Mouse (Mus musculus) erythroblast, embryonic 14.5 days (primary cell): Measurements from ENCODE around the gene Adamtsl1. TPM values are rescaled to one million over a fixed set of nuclear protein-coding genes. Genes with fewer than 3 reads are reported as not detected.

Experiments
- H3K27me3 ChIP-seq: 2 replicates; pipeline ENCODE4 v1.6.1; 2012; ENCODE audit warnings: inconsistent platforms; ENCODE audit not compliant: control insufficient read depth
- H3K36me3 ChIP-seq: 2 replicates; pipeline ENCODE4 v1.6.1; 2012; ENCODE audit warnings: mild to moderate bottlenecking, inconsistent platforms; ENCODE audit not compliant: control insufficient read depth
- H3K4me1 ChIP-seq: 2 replicates; pipeline ENCODE4 v1.6.1; 2012; ENCODE audit warnings: inconsistent platforms; ENCODE audit not compliant: control insufficient read depth
- H3K4me3 ChIP-seq: replicated peaks from 2 replicates; pipeline ENCODE3; 2012; ENCODE audit warnings: moderate library complexity, mild to moderate bottlenecking, inconsistent platforms
- H3K9me3 ChIP-seq: 2 replicates; pipeline ENCODE4 v1.6.1; 2012; ENCODE audit warnings: low read length, inconsistent platforms, mixed read lengths; ENCODE audit not compliant: control insufficient read depth
- GATA1 ChIP-seq: IDR thresholded peaks from 2 replicates; pipeline ENCODE4 v1.6.1; 2012; ENCODE audit warnings: low read length, inconsistent platforms, mixed read lengths
- TAL1 ChIP-seq: IDR thresholded peaks from 3 replicates; pipeline ENCODE4 v1.6.1; 2012; ENCODE audit warnings: low read length, inconsistent platforms, mixed read lengths
- polyA plus RNA-seq: library from polyadenylated mRNA; stranded (reverse); fragments of >175 nt; gene quantifications from 2 replicates; pipeline ENCODE4 v1.2.3, GENCODE M21; 2012

Gene Adamtsl1
- polyA plus RNA-seq, 1 experiment = not detected

GRCm38 (mm10) chr4:86435631-86436030 is 921.7 kb downstream of the Adamtsl1 start:
- Histone ChIP-seq H3K4me1 (no peaks in the 10 kb centered on the region), H3K27me3 (no peaks in the 10 kb centered on the region), H3K4me3 (no peak overlapping the region), H3K36me3 (no peaks in the 10 kb centered on the region), H3K9me3 (no peaks in the 10 kb centered on the region)
- no peak for TF ChIP-seq TAL1
- no peak for TF ChIP-seq GATA1

- Histone ChIP-seq H3K4me1 (no peaks in the 10 kb centered on the region), H3K9me3 (no peaks in the 10 kb centered on the region), H3K36me3 (no peaks in the 10 kb centered on the region), H3K27me3 (no peaks in the 10 kb centered on the region), H3K4me3 (no peak overlapping the region)
- TF ChIP-seq GATA1 = no peak
- no peak for TF ChIP-seq TAL1
Observed at GRCm38 (mm10) chr4:86436336-86436735, 922.4 kb downstream of the Adamtsl1 start.

DNA sequence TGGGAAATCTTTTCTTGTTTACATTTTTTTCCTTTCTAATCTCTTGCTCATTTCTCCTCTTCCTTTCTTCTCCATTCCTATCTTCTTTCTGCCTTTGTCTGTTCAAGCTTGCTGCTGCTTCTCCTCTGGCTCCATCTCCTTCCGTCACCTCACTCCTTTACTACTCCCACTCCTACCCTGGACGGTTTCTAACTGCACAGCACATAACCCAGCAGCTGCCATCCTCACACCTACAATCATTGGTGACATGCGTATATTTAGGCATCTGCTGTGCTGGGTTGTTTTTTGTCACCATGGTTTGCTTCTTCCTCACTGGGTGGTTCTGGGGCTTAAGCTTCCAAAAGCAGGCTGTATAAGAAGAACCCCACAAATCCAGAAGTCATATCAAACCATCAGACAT is 936.5 kb downstream of the Adamtsl1 start:
- H3K36me3 ChIP-seq = no peaks in the 10 kb centered on the region
- H3K9me3 ChIP-seq = no peaks in the 10 kb centered on the region
- TF ChIP-seq GATA1 = no peak
- TF ChIP-seq TAL1 = no peak
- no peaks in the 10 kb centered on the region for H3K4me1 ChIP-seq
- no peaks in the 10 kb centered on the region for H3K27me3 ChIP-seq
- no peak overlapping the region for H3K4me3 ChIP-seq

GRCm38 (mm10) chr4:86464808-86465207 is 950.8 kb downstream of the Adamtsl1 start:
- no peaks in the 10 kb centered on the region for H3K27me3 ChIP-seq
- no peaks in the 10 kb centered on the region for H3K9me3 ChIP-seq
- H3K36me3 ChIP-seq = no peaks in the 10 kb centered on the region
- no peak overlapping the region for H3K4me3 ChIP-seq
- H3K4me1 ChIP-seq = no peaks in the 10 kb centered on the region
- TF ChIP-seq GATA1 = no peak
- TF ChIP-seq TAL1 = no peak
